Mouse (Mus musculus) CH12.LX (cell line): ENCODE results near the gene AI464131. TPM values are rescaled to one million over a fixed set of nuclear protein-coding genes. Genes with fewer than 3 reads are reported as not detected.

Experiments used
- DNase-seq: peaks from one replicate; pipeline ENCODE4 v3.0.0-alpha.2; 2013; ENCODE audit errors: extremely low read depth
- H3K27ac ChIP-seq: 2 replicates; pipeline ENCODE4 v1.5.1; 2012; ENCODE audit warnings: low read depth, mild to moderate bottlenecking, control low read depth, moderate library complexity; ENCODE audit not compliant: insufficient read depth
- H3K27me3 ChIP-seq: replicated peaks from 2 replicates; pipeline ENCODE3; 2012; ENCODE audit warnings: inconsistent platforms
- H3K36me3 ChIP-seq, 2 experiments: replicated peaks in 1 of 2; 2 replicates each; pipeline versions ENCODE3 to v1.6.1; 2012; ENCODE audit warnings: inconsistent platforms in 1 of 2, low read length in 1 of 2, mild to moderate bottlenecking in 1 of 2, mixed read lengths in 1 of 2, moderate library complexity in 1 of 2; ENCODE audit not compliant: control insufficient read depth in 1 of 2, insufficient read depth in 1 of 2
- H3K4me1 ChIP-seq, 2 experiments: 2 replicates each; pipeline ENCODE4 v1.6.1; 2012; ENCODE audit warnings: inconsistent platforms in 1 of 2, moderate library complexity in 1 of 2; ENCODE audit not compliant: insufficient read depth in 2 of 2, control insufficient read depth in 1 of 2
- H3K4me2 ChIP-seq: 2 replicates; pipeline ENCODE4 v1.6.1; 2012; ENCODE audit warnings: low read depth, mild to moderate bottlenecking, control low read depth; ENCODE audit not compliant: poor library complexity, insufficient read depth, severe bottlenecking
- H3K4me3 ChIP-seq, 3 experiments: fragments of 150-350 bp in 1 of 3; sonication (generic) in 1 of 3; replicated peaks in 1 of 3; 2 replicates each; pipeline versions ENCODE3 to v1.5.1; 2011 to 2012; ENCODE audit warnings: low read depth in 2 of 3, low read length in 2 of 3, mild to moderate bottlenecking in 2 of 3, moderate library complexity in 2 of 3, control low read depth in 1 of 3, improper control_type of control experiment in 1 of 3, inconsistent platforms in 1 of 3, mixed read lengths in 1 of 3; ENCODE audit not compliant: poor library complexity in 1 of 3
- H3K79me2 ChIP-seq: replicated peaks from 2 replicates; pipeline ENCODE4 v1.6.1; 2012; ENCODE audit warnings: mild to moderate bottlenecking, moderate library complexity; ENCODE audit not compliant: control insufficient read depth, poor library complexity, insufficient read depth, severe bottlenecking; ENCODE audit errors: extremely low read depth
- H3K9ac ChIP-seq: 2 replicates; pipeline ENCODE4 v1.6.1; 2012; ENCODE audit warnings: low read depth, mild to moderate bottlenecking, control low read depth, moderate library complexity; ENCODE audit not compliant: insufficient read depth
- H3K9me3 ChIP-seq: replicated peaks from 2 replicates; pipeline ENCODE3; 2012; ENCODE audit warnings: low read length, inconsistent platforms, mixed read lengths
- BHLHE40 ChIP-seq: IDR thresholded peaks from 2 replicates; pipeline ENCODE4 v1.6.1; 2011; ENCODE audit warnings: mild to moderate bottlenecking, low read depth, low read length, improper control_type of control experiment
- CHD2 ChIP-seq: IDR thresholded peaks from 2 replicates; pipeline ENCODE4 v1.6.1; 2011; ENCODE audit warnings: low read length, improper control_type of control experiment
- ETS1 ChIP-seq: conservative IDR thresholded peaks from 2 replicates; pipeline ENCODE4 v1.6.1; 2012; ENCODE audit warnings: low read depth, mild to moderate bottlenecking, inconsistent platforms, low read length, improper control_type of control experiment, moderate library complexity
- GABPA ChIP-seq: IDR thresholded peaks from 2 replicates; pipeline ENCODE4 v1.6.1; 2012; ENCODE audit warnings: low read depth, low read length, improper control_type of control experiment, inconsistent platforms; ENCODE audit not compliant: insufficient replicate concordance
- HCFC1 ChIP-seq: IDR thresholded peaks from 2 replicates; pipeline ENCODE4 v1.6.1; 2012; ENCODE audit warnings: low read depth, mild to moderate bottlenecking, inconsistent platforms, low read length, improper control_type of control experiment
- IRF4 ChIP-seq: IDR thresholded peaks from 2 replicates; pipeline ENCODE4 v1.6.1; 2014; ENCODE audit warnings: low read depth, mild to moderate bottlenecking, inconsistent platforms, low read length, improper control_type of control experiment
- JUN ChIP-seq: IDR thresholded peaks from 2 replicates; pipeline ENCODE4 v1.6.1; 2011; ENCODE audit warnings: low read depth, mild to moderate bottlenecking, low read length, improper control_type of control experiment, moderate library complexity; ENCODE audit not compliant: insufficient read depth
- MAZ ChIP-seq: IDR thresholded peaks from 2 replicates; pipeline ENCODE4 v1.6.1; 2012; ENCODE audit warnings: low read depth, mild to moderate bottlenecking, inconsistent platforms, low read length, improper control_type of control experiment, moderate library complexity
- NRF1 ChIP-seq: IDR thresholded peaks from 2 replicates; pipeline ENCODE4 v1.6.1; 2014; ENCODE audit warnings: low read depth, mild to moderate bottlenecking, inconsistent platforms, low read length, improper control_type of control experiment, moderate library complexity
- RCOR1 ChIP-seq: conservative IDR thresholded peaks from 2 replicates; pipeline ENCODE4 v1.6.1; 2012; ENCODE audit warnings: low read depth, mild to moderate bottlenecking, inconsistent platforms, low read length, improper control_type of control experiment
- USF1 ChIP-seq: IDR thresholded peaks from 2 replicates; pipeline ENCODE4 v1.6.1; 2014; ENCODE audit warnings: low read depth, mild to moderate bottlenecking, inconsistent platforms, low read length, improper control_type of control experiment
- ZMIZ1 ChIP-seq: IDR thresholded peaks from 2 replicates; pipeline ENCODE4 v1.6.1; 2012; ENCODE audit warnings: low read depth, mild to moderate bottlenecking, inconsistent platforms, low read length, improper control_type of control experiment
- dilution Hi-C: fragments of 300-500 bp; cut with MboI; formaldehyde crosslinking; loops from 2 replicates; pipeline ENCODE4 v1.14.3; 2020; ENCODE audit warnings: low sequenced_read_pairs; ENCODE audit not compliant: extremely low pct_unique_long_range_greater_than_20kb, extremely low pct_ligation_motif_present
- in situ Hi-C: fragments of 300-500 bp; cut with MboI; formaldehyde crosslinking; loops from 3 replicates; pipeline ENCODE4 v1.14.3; 2019; ENCODE audit warnings: low sequenced_read_pairs, low pct_ligation_motif_present, low pct_unique_long_range_greater_than_20kb, mixed read lengths
- polyA plus RNA-seq: library from polyadenylated mRNA; unstranded; fragments of >175 nt; gene quantifications from 2 replicates; pipeline ENCODE4 v1.2.1, GENCODE M21; 2012; ENCODE audit warnings: low read depth; ENCODE audit not compliant: insufficient read length
- total RNA-seq, 2 experiments: library from RNA; depleted of rRNA; stranded (reverse); fragments of 300-350 nt in 1 of 2; fragments of >200 nt in 1 of 2; gene quantifications; 2 replicates each; pipeline ENCODE4 v1.2.3; 2012 to 2014

Gene AI464131
- total and polyA plus RNA-seq, 3 experiments: 0.04 to 0.10 TPM; not detected in 1

- no peak for DNase-seq
- Histone ChIP-seq H3K4me3 (no peak within 1 kb of the TSS), H3K27me3 (peaks cover 32% of the 10 kb centered on the region), H3K27ac (no peak within 1 kb of the TSS), H3K9me3 (no peaks in the 10 kb centered on the region), H3K4me2 (no peak within 1 kb of the TSS), H3K36me3 (no peaks in the 10 kb centered on the region), H3K4me1 (0 out of 4 replicates have a peak, but pooled peaks cover 0 to 4% of the 10 kb centered on the region in 2 experiments), H3K9ac (no peak within 1 kb of the TSS), H3K79me2 (no peaks in the 10 kb centered on the region)
- in situ Hi-C loops: no loop called here
- no peak for TF ChIP-seq NRF1
- TF ChIP-seq JUN: no peak
- no peak for TF ChIP-seq GABPA
- no peak for TF ChIP-seq CHD2
- dilution Hi-C loops: no loop called here
Measured at GRCm38 (mm10) chr4:41517233-41517632, 14.4 kb upstream of the AI464131 start, which contains the start of gene 1110017D15Rik. 1110017D15Rik (minus strand) TSS chr4:41517333.

- H3K9me3 ChIP-seq: no peaks in the 10 kb centered on the region
- 0 out of 2 replicates have a peak overlapping the region, but pooled peaks have one; percentile 14 for H3K4me2 ChIP-seq
- no peak for TF ChIP-seq BHLHE40
- TF ChIP-seq IRF4: no peak
- DNase-seq: no peak
- no peak overlapping the region for H3K9ac ChIP-seq
- in situ Hi-C loops (no loop called here), dilution Hi-C loops (no loop called here)
- no peaks in the 10 kb centered on the region for H3K79me2 ChIP-seq
- H3K27me3 ChIP-seq: peaks cover 60% of the 10 kb centered on the region
- no peak overlapping the region for H3K4me3 ChIP-seq
- no peak overlapping the region for H3K27ac ChIP-seq
- H3K4me1 ChIP-seq: 0 out of 4 replicates have a peak, but pooled peaks cover 0 to 4% of the 10 kb centered on the region in 2 experiments
- no peaks in the 10 kb centered on the region for H3K36me3 ChIP-seq
Measured at GRCm38 (mm10) chr4:41513714-41514113, 10.8 kb upstream of the AI464131 start.

- DNase-seq: no peak
- Histone ChIP-seq H3K9ac (no peak overlapping the region), H3K27ac (no peak overlapping the region), H3K4me3 (no peak overlapping the region), H3K4me2 (0 out of 2 replicates have a peak overlapping the region, but pooled peaks have one; percentile 14), H3K4me1 (0 out of 4 replicates have a peak, but pooled peaks cover 0 to 4% of the 10 kb centered on the region in 2 experiments), H3K27me3 (peaks cover 64% of the 10 kb centered on the region), H3K9me3 (no peaks in the 10 kb centered on the region), H3K79me2 (no peaks in the 10 kb centered on the region), H3K36me3 (no peaks in the 10 kb centered on the region)
- no peak for TF ChIP-seq ZMIZ1
- TF ChIP-seq RCOR1: no peak
- TF ChIP-seq USF1: no peak
- no peak for TF ChIP-seq MAZ
- TF ChIP-seq HCFC1: no peak
- TF ChIP-seq ETS1: no peak
- dilution Hi-C loops: no loop called here
- in situ Hi-C loops: no loop called here
Measured at GRCm38 (mm10) chr4:41513309-41513708, 10.4 kb upstream of the AI464131 start.
